Mouse (Mus musculus) liver, postnatal 0 days (tissue): ENCODE measurements around the gene Morf4l1.

Experiments
- CTCF ChIP-seq: sonication (generic); IDR thresholded peaks from 2 replicates; pipeline ENCODE4 v1.5.1; 2016; ENCODE audit warnings: antibody characterized with exemption, low read depth
- EP300 ChIP-seq: IDR thresholded peaks from 2 replicates; pipeline ENCODE4 v1.6.1; 2016; ENCODE audit warnings: antibody characterized with exemption, low read depth, mild to moderate bottlenecking

DNA sequence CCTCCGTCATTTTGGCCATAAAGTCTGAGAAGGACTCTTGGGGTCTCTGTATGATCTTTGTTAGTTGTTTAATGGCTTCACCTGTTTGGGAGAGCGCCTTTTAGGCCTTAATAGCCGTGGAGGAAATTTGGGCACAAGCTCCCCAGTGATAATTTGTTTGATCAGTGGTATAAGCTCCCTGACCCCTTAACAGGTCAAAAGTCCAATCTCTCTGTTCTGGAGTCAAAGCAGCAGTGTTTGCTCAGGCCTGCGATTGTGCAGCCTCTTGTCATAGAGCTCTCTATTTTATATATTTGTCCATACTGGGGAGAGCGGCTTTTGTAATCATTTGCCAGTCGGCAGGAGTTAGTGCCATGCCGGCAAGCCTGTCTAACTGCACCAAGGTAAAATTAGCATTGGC lies 69.4 kb downstream of the Morf4l1 start:
- TF ChIP-seq CTCF (no peak), EP300 (no peak)
